Mouse (Mus musculus) forebrain, embryonic 13.5 days (tissue): Measurements from ENCODE around the gene Ryr2. TPM values are rescaled to one million over a fixed set of nuclear protein-coding genes. Genes with fewer than 3 reads are reported as not detected.

Experiments
- ATAC-seq: fragments of 200-750 bp; cut with Nextera tagmentation; 2 replicates; pipeline ENCODE4 v1.8.0; 2017
- H3K27ac ChIP-seq: fragments of 300-500 bp; sonication (generic); 2 replicates; pipeline ENCODE4 v1.5.1; 2015; ENCODE audit warnings: inconsistent platforms, mild to moderate bottlenecking, moderate library complexity
- H3K27me3 ChIP-seq: fragments of 300-500 bp; sonication (generic); 2 replicates; pipeline ENCODE4 v1.6.1; 2015; ENCODE audit warnings: mild to moderate bottlenecking, inconsistent platforms
- H3K36me3 ChIP-seq: fragments of 300-500 bp; sonication (generic); 2 replicates; pipeline ENCODE4 v1.6.1; 2015; ENCODE audit warnings: mild to moderate bottlenecking, inconsistent platforms; ENCODE audit not compliant: poor library complexity, severe bottlenecking
- H3K4me1 ChIP-seq: fragments of 300-500 bp; sonication (generic); 2 replicates; pipeline ENCODE4 v1.6.1; 2015; ENCODE audit warnings: inconsistent platforms
- H3K4me2 ChIP-seq: fragments of 300-500 bp; sonication (generic); 2 replicates; pipeline ENCODE4 v1.6.1; 2015; ENCODE audit warnings: inconsistent platforms, mild to moderate bottlenecking, moderate library complexity
- H3K4me3 ChIP-seq: fragments of 300-500 bp; sonication (generic); 2 replicates; pipeline ENCODE4 v1.5.1; 2015; ENCODE audit warnings: mild to moderate bottlenecking, inconsistent platforms
- H3K9ac ChIP-seq: fragments of 300-500 bp; sonication (generic); 2 replicates; pipeline ENCODE4 v1.6.1; 2015; ENCODE audit warnings: mild to moderate bottlenecking, inconsistent platforms
- H3K9me3 ChIP-seq: fragments of 300-500 bp; sonication (generic); replicated peaks from 2 replicates; pipeline ENCODE4 v1.6.1; 2016; ENCODE audit warnings: inconsistent platforms
- WGBS: fragments of 180-500 bp; shearing (Covaris S2); methylation state at CpG from one replicate; pipeline ENCODE4 v1.1.7; 2015; 5-methylcytosine and 5-hydroxymethylcytosine counted together
- polyA plus RNA-seq: library from polyadenylated mRNA; unstranded; fragments of >200 nt; fragmentation: Nextera tagmentation; extraction: Ambion mirVana; gene quantifications from 2 replicates; pipeline ENCODE4 v1.2.1, GENCODE M21; 2015

The Ryr2 gene
- polyA plus RNA-seq, 1 experiment from 2014 or later: 0.53 TPM

DNA sequence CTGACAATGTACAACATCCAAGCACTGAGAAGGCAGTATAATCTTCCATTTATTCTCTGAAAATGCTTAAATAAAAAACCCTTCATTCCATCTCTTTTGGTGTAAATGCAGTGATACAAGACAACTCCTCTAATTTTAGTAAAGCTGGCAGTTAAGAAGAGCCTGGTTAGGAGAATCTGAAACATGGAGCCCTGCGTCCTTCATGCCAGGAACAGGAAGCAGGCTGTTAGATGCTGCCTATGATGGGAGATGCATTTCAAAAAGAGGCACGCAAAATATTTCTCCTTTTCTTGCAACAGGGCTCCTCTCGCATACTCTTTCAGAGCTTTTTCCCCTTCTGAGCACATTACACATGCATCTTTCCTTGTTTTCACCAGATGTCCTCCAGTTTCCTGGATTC, 215.6 kb downstream of the Ryr2 start:
- Histone ChIP-seq H3K4me3 (no peak overlapping the region), H3K9ac (no peak overlapping the region), H3K4me2 (no peak overlapping the region), H3K4me1 (no peaks in the 10 kb centered on the region), H3K36me3 (no peaks in the 10 kb centered on the region), H3K9me3 (no peaks in the 10 kb centered on the region), H3K27me3 (no peaks in the 10 kb centered on the region), H3K27ac (no peak overlapping the region)
- no peak for ATAC-seq
- 90% methylated on average over 3 of the region's 3 CpGs for WGBS

DNA sequence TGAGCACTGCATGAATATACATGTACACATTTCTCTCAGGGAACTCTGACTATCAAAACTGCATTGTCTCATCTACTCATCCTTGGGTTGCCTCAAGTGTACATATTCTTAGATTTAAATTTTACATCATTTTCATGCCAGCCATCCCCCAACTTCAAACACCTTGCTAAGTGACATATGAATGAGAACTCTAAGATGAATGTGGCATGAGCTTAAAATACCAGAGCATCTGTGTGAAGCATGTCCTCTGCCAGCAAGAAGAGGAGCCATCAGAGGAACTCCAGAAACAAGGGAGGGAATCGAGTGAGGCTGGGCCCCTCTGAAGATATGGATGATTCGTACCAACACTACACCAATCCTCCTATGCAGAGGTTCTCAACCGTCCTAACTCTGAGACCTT, 222.6 kb downstream of the Ryr2 start:
- 86% methylated on average over 3 of the region's 3 CpGs for WGBS
- Histone ChIP-seq H3K4me3 (no peak overlapping the region), H3K4me2 (no peak overlapping the region), H3K9me3 (no peaks in the 10 kb centered on the region), H3K27me3 (no peaks in the 10 kb centered on the region), H3K4me1 (no peaks in the 10 kb centered on the region), H3K36me3 (no peaks in the 10 kb centered on the region), H3K27ac (no peak overlapping the region), H3K9ac (no peak overlapping the region)
- no peak for ATAC-seq

DNA sequence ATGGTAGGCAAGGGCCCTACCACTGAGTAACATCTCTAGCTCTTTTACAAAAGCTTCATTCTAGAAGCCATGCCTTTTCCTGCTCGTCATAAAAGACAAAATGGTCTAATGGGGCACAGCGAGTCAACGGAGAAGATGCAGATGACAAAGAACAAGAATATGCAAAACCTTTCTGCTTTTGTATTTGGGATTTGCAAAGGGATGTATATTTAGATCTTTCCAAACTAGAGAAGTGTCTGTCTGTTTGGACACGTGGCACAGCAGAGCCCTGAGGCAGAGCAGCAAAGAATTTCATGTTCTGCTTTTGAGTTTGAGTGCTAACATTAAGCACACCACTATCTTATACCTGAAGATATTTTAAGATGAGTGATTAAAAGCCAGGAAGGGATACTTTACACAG, 224.4 kb downstream of the Ryr2 start:
- H3K27me3 ChIP-seq: no peaks in the 10 kb centered on the region
- WGBS: 90% methylated on average over 4 of the region's 4 CpGs
- H3K4me3 ChIP-seq: no peak overlapping the region
- H3K27ac ChIP-seq: no peak overlapping the region
- H3K36me3 ChIP-seq: no peaks in the 10 kb centered on the region
- no peak overlapping the region for H3K9ac ChIP-seq
- no peak for ATAC-seq
- H3K4me1 ChIP-seq: no peaks in the 10 kb centered on the region
- no peak overlapping the region for H3K4me2 ChIP-seq
- no peaks in the 10 kb centered on the region for H3K9me3 ChIP-seq

DNA sequence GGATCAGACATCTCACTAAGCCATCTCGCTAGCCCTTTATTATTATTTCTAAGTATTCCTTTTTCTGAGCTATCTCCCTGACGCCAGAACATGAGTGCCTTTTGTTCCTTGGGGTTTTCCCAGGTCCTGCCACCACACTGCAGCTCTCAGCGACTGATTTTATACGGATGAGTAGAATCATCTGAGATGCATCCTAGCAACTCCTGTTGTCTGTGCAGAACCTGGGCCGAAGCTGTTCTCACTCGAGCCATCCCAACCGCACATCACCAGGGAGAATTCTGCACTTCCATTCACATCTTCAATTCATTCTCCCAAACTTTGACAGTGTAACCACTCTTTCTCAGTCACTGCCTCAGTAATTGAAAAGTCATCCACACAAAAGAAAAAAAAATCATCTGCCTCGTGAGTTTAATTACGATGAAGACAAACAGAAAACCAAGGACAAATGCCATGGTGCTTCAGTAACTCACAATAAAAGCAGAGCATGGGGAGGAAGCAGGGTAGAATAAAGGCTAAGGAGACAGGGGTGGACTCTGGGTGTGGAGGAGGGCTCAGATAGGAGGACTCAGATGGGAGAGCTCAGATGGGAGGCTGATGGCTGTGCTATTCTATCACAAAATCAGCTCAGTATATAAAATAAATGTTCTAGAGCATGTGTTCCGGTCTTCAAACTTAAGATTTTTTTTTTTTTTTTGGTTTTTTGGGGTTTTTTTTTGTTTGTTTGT, 226.1 kb downstream of the Ryr2 start:
- H3K36me3 ChIP-seq: no peaks in the 10 kb centered on the region
- H3K4me3 ChIP-seq: no peak overlapping the region
- ATAC-seq: no peak
- WGBS: 58% methylated on average over 10 of the region's 10 CpGs
- H3K9ac ChIP-seq: no peak overlapping the region
- H3K27me3 ChIP-seq: no peaks in the 10 kb centered on the region
- no peak overlapping the region for H3K27ac ChIP-seq
- H3K9me3 ChIP-seq: no peaks in the 10 kb centered on the region
- no peaks in the 10 kb centered on the region for H3K4me1 ChIP-seq
- no peak overlapping the region for H3K4me2 ChIP-seq

DNA sequence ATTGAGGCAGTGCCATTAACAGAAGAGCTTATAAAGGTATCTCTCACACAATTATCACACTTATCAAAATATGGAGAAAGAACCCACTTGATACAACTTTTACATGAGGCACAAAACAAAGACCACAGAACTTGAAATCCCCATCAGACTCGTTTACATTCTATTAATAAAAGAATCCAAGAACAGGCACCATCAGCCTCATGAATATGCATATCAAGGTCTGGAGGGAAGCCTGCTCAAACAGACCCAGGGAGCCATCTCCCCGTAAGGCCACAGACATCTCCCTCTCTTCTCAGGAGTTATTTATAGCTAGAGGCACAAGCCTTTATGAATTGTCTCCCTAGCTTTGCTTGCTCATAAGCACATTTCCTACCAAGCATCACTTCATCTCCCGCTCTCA, 227.7 kb downstream of the Ryr2 start:
- Histone ChIP-seq H3K9ac (no peak overlapping the region), H3K4me1 (no peaks in the 10 kb centered on the region)
- 55% methylated on average over 3 of the region's 3 CpGs for WGBS

DNA sequence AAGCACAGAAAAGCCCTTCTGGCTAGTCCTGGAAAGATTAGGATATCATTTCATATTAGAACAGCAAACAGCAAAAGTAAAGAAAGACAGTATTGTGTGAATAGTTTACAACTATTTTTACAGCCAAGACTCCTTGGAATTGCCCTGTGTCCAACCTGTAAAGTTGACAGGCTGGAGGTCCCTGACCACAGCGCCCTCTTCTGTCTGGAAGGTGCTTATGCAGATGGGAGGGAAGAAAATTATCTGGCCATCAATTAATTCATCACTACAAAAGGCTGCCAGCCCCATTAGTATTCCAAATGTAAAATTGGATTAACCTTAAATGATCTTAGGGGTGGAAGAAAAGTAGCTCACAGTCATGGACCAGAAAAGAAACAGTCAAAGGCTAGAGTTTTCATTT, 231.9 kb downstream of the Ryr2 start:
- H3K4me1 ChIP-seq: no peaks in the 10 kb centered on the region
- no peaks in the 10 kb centered on the region for H3K9me3 ChIP-seq
- H3K4me3 ChIP-seq: no peak overlapping the region
- no peak for ATAC-seq
- H3K36me3 ChIP-seq: no peaks in the 10 kb centered on the region
- no peak overlapping the region for H3K27ac ChIP-seq
- H3K4me2 ChIP-seq: no peak overlapping the region
- H3K27me3 ChIP-seq: no peaks in the 10 kb centered on the region
- no peak overlapping the region for H3K9ac ChIP-seq
- WGBS: 7% methylated on average over 1 of the region's 1 CpGs

More for the DNA sequence above, 227.7 kb downstream of the Ryr2 start:
- H3K36me3 ChIP-seq: no peaks in the 10 kb centered on the region
- no peaks in the 10 kb centered on the region for H3K27me3 ChIP-seq
- H3K4me3 ChIP-seq: no peak overlapping the region
- no peak overlapping the region for H3K27ac ChIP-seq
- no peak for ATAC-seq
- no peak overlapping the region for H3K4me2 ChIP-seq
- H3K9me3 ChIP-seq: no peaks in the 10 kb centered on the region

DNA sequence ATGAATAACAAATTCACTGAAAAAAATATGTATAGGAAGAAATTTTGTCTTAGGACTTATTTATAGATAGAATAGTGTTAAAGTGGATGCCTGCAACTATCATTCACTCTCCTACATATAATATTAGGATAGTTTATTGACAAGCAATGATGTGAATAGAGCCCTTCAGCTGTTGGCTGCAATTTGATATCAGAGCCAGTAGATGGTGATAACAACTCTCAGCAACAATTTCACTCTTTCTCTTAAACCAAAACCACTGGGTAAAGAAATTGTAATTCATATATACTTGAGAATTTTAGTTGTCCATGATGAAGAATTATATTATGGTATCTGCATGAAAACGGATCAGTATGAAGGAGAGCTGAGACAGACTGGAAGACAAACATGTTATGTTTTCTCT, 236.8 kb downstream of the Ryr2 start:
- no peak for ATAC-seq
- no peaks in the 10 kb centered on the region for H3K4me1 ChIP-seq
- H3K36me3 ChIP-seq: no peaks in the 10 kb centered on the region
- WGBS: 87% methylated on average over 1 of the region's 1 CpGs
- no peak overlapping the region for H3K27ac ChIP-seq
- H3K4me3 ChIP-seq: no peak overlapping the region
- no peak overlapping the region for H3K4me2 ChIP-seq
- no peaks in the 10 kb centered on the region for H3K27me3 ChIP-seq
- no peak overlapping the region for H3K9ac ChIP-seq
- no peaks in the 10 kb centered on the region for H3K9me3 ChIP-seq

DNA sequence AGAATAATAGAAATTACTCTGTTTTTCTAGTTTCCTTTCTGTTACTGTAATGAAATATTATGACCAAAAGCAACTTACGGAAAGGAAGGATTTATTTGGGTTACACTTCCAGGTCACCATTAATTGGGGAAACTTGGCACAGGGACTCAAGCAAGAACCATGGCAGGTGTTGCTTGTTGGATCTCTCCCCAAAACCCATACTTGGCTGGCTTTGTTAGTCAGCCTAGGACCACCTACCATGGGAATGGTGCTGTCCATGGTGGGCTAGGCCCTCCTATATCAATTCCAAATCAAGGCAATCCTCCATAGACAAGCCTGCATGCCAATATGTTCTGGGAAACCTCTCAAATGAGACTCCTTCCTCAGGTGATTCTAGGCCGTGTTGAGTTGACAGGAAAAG, 237.3 kb downstream of the Ryr2 start:
- no peaks in the 10 kb centered on the region for H3K4me1 ChIP-seq
- no peaks in the 10 kb centered on the region for H3K9me3 ChIP-seq
- no peak overlapping the region for H3K4me2 ChIP-seq
- no peak overlapping the region for H3K27ac ChIP-seq
- 88% methylated on average over 2 of the region's 2 CpGs for WGBS
- no peak overlapping the region for H3K9ac ChIP-seq
- no peaks in the 10 kb centered on the region for H3K36me3 ChIP-seq
- no peak overlapping the region for H3K4me3 ChIP-seq
- no peak for ATAC-seq
- no peaks in the 10 kb centered on the region for H3K27me3 ChIP-seq

DNA sequence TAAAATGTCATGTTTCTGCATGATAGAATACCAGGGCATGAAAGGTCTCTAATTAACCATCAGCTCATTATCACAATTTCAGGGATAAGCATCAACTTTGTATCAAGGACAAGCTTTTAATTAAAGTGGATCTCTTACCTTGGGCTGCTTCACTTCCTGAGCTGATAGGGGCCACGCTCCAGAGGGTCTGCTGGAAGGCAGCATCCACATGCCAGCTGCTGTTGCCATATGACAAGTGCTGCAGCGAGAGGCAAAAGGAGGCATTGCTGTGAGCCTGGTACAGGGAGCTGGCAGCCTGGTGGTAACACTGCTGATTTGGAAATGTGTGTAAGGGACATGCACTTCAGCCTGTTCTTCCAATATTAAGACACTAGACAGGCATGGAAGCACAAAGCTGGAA, 237.8 kb downstream of the Ryr2 start:
- Histone ChIP-seq H3K36me3 (no peaks in the 10 kb centered on the region), H3K4me1 (no peaks in the 10 kb centered on the region), H3K4me2 (no peak overlapping the region), H3K27ac (no peak overlapping the region), H3K9ac (no peak overlapping the region), H3K27me3 (no peaks in the 10 kb centered on the region), H3K4me3 (no peak overlapping the region), H3K9me3 (no peaks in the 10 kb centered on the region)
- ATAC-seq: 0 out of 2 replicates have a peak, but pooled peaks have one; percentile 50
- WGBS: 71% methylated on average over 2 of the region's 2 CpGs

DNA sequence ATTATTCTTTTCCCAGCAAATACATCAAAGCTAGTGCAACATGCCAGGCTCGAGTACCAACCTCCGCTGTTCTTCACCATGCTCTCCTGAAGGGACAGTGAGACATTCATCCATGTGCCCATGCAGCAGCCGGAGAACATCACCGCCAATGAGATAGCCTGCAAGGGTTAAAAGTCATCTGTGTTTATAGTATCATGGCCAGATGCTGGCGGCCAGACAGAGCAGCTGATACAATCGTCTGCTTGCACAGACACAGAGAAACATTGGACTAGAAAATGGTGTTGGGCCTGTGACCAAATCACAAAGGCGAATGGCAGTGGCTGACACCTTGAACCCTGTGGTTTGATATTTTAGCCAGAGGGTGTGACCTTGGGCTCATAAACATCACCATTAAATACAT, 238.7 kb downstream of the Ryr2 start:
- no peak for ATAC-seq
- Histone ChIP-seq H3K4me2 (no peak overlapping the region), H3K27ac (no peak overlapping the region), H3K27me3 (no peaks in the 10 kb centered on the region), H3K4me3 (no peak overlapping the region), H3K36me3 (no peaks in the 10 kb centered on the region), H3K9ac (no peak overlapping the region), H3K9me3 (no peaks in the 10 kb centered on the region), H3K4me1 (no peaks in the 10 kb centered on the region)
- 82% methylated on average over 7 of the region's 7 CpGs for WGBS

DNA sequence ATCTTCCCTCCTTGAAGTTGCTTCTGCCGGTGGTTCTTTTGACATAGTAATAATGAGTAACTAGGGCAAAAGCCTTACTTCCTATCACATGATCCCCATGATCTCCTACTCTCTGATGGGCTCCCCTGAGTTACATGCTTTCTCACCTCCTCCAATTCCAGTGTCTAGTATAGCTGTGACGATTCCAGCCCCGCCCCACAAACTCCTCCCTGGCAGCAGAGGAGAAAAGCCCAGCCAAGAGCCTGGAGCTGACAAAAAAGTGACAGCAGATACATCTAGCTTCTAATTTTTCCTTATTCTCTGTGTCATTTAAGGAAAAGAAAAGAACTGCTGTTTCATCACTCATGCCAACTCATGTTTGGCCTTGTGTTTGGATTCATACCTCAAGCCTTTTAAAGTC, 241.5 kb downstream of the Ryr2 start:
- no peaks in the 10 kb centered on the region for H3K36me3 ChIP-seq
- H3K9me3 ChIP-seq: no peaks in the 10 kb centered on the region
- H3K4me2 ChIP-seq: no peak overlapping the region
- no peaks in the 10 kb centered on the region for H3K4me1 ChIP-seq
- no peak overlapping the region for H3K9ac ChIP-seq
- H3K27ac ChIP-seq: no peak overlapping the region
- ATAC-seq: no peak
- no peak overlapping the region for H3K4me3 ChIP-seq
- H3K27me3 ChIP-seq: no peaks in the 10 kb centered on the region
- WGBS: 84% methylated on average over 3 of the region's 3 CpGs

DNA sequence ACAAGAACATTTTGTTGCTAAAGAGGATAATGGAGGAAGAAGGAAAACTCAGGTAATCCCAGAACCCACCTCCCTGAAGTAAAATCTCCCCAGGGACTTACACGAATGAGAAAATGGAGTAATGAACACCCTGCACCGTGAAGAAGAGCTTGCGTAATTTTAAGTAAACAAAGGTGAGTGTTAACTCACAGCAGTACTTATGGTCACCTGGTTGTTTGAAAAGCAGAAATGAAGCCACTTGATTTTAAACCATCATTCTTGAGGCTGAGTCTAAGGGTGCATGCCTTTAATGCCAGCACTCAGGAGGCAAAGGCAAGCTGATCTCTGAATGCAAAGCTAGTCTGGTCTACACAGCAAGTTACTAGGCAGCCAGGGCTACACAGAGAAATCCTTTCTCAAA, 255.1 kb downstream of the Ryr2 start:
- Histone ChIP-seq H3K4me1 (no peaks in the 10 kb centered on the region), H3K27ac (no peak overlapping the region), H3K4me2 (no peak overlapping the region), H3K9ac (no peak overlapping the region), H3K4me3 (no peak overlapping the region), H3K27me3 (no peaks in the 10 kb centered on the region), H3K9me3 (no peaks in the 10 kb centered on the region), H3K36me3 (no peaks in the 10 kb centered on the region)
- 80% methylated on average over 3 of the region's 3 CpGs for WGBS
- ATAC-seq: no peak

DNA sequence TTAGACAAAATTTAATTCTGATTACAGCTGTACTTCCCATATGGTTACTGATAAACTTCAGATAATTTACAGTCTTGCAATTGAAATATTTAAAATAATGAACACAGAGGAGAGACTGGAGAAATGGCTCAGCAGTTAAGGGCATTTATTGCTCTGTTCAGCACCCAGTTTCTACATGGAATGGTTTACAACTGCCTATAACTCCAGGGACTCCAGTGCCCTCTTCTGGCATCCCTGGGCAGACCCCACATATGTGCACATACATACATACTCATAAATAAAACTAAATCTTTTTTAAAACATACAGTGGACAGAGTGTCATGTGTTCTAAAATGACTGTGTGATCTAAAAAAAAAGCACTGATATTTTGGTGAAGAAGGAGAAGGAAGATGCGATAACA, 262.9 kb downstream of the Ryr2 start:
- Histone ChIP-seq H3K4me3 (no peak overlapping the region), H3K4me1 (no peaks in the 10 kb centered on the region), H3K4me2 (no peak overlapping the region), H3K36me3 (no peaks in the 10 kb centered on the region), H3K27ac (no peak overlapping the region), H3K9me3 (no peaks in the 10 kb centered on the region), H3K27me3 (no peaks in the 10 kb centered on the region), H3K9ac (no peak overlapping the region)
- no peak for ATAC-seq
- 91% methylated on average over 1 of the region's 1 CpGs for WGBS
